Mouse (Mus musculus) lung, postnatal 0 days (tissue): ENCODE results near the gene Itgae.

Experiments used
- CTCF ChIP-seq: IDR thresholded peaks from 2 replicates; pipeline ENCODE4 v1.5.1; 2016; ENCODE audit warnings: antibody characterized with exemption, mild to moderate bottlenecking
- EP300 ChIP-seq: IDR thresholded peaks from 2 replicates; pipeline ENCODE4 v1.6.1; 2016; ENCODE audit warnings: antibody characterized with exemption, mild to moderate bottlenecking, control low read depth

DNA sequence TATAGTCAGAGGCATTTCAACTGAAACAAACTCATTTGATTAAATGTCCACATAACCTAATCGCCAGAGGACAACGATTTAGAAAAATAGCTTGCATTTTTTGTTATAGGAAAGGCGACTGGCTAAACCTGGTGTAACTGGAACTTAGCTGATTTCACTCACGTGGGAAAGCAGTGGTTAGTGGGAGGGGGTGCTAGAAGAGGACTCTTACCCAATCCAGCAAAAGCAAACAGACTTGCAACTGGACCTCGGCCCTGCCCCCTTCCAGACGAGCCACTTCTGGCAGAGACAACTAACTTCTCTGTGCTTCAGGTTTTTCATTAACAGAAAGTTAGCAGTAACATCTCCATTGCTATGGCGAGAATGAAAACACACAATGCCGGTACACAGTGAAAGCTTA lies 85.2 kb downstream of the Itgae start:
- TF ChIP-seq CTCF (no peak), EP300 (peak; percentile 83)
